Mouse (Mus musculus): ENCODE measurements at regions not wholly inside any gene's neighbourhood (a gene's known extent, or its start where the extent isn't known, plus 50 kb on each side); places are given as distances from the start of the nearest gene placed in this dataset.

DNA sequence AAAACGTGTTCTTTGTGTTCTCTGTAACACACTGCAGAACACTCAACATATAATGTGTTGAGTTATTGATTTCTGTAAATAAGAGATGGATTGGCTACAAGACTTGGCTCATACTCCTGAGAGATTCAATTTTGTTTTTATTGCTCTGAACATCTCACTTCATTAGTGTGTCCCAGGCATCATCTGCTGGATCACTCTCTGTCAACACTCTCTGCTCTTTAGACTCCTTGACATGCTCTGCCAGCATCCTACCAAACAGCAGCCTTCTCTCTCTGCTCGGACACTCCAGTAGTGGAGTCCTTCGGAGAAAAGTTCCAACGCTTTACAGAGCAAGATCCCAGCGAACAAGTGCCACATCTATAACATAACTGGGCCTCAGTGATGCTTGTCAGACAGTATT is 235.1 kb upstream of the Lcorl start:
- no peak for DNase-seq (ENCODE audit: low spot score in 2 of 2)

DNA sequence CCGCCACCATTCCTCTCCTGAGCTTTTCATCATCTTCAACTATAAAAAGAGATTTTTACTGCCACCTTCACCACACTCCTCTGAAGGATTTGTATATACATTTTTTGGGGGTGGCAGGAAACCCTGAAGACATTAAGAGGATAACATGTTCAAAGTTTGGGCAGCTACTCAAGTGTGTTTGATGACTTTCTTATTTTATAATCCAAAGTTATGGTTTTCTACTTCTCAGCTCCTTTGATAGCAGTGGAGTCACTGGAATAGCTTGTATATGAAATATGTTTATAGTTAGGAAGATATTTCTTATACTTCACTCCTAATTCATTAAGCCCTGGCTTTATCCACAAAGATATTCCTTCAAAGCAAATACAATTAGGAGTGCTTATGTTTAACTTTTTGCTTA is 229.5 kb upstream of the Lcorl start:
- no peak for DNase-seq (ENCODE audit: low spot score in 2 of 2)

- DNase-seq (ENCODE audit: low spot score in 2 of 2), result no peak
These were observed 225.9 kb upstream of the Lcorl start for GRCm38 (mm10) chr5:46083293-46083692.

DNA sequence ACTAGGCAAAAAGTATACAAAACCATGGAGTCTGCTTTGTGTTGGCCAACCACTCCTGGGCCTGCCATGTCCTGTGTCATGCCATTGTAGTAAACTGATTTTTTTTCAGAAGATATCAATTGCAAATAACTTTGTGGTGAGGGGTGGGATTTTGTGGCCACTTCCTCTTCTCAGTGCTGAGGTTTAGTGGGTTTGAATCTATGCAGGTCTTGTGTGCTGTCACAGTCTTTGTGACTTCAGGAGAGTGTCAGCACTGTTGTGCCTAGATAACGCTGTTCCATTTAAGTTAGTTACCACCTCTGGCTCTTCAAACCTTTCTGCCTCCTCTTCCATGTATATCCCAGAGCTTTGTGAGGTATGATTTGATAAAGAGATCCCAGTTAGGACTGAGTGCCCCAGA is 216.3 kb upstream of the Lcorl start:
- no peak for DNase-seq (ENCODE audit: low spot score in 2 of 2)

GRCm38 (mm10) chr5:46073136-46073535 is 215.7 kb upstream of the Lcorl start:
- no peak for DNase-seq (ENCODE audit: low spot score in 2 of 2)

DNA sequence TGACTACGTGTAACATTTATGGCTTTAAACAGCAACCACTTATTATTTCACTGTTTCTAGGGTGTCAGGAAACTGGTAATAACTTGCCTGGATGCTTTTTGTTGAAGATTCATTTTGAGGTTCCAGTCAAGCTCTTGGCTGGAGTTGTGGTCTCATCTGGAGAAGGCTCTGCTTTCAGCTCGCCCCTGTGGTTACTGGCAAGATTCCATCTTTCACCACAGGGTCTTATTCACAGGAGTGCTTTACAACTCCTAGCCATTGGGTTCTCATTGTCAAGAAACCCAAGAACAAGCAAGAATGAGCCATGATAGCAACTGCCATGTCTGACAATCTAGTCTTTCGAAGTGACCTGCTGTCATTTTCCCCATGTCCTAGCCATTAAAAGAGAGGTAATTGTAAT is 202.5 kb upstream of the Lcorl start:
- DNase-seq (ENCODE audit: low spot score in 2 of 2), result no peak

GRCm38 (mm10) chr5:46054850-46055249 is 197.4 kb upstream of the Lcorl start:
- DNase-seq (ENCODE audit: low spot score in 2 of 2), result no peak

- DNase-seq (ENCODE audit: low spot score in 2 of 2), result no peak
These were observed 185.4 kb upstream of the Lcorl start for GRCm38 (mm10) chr5:46042684-46043348.

GRCm38 (mm10) chr5:46033008-46033676 is 175.7 kb upstream of the Lcorl start:
- peak in 1 of 2 experiments; percentile 28 for DNase-seq (ENCODE audit: low spot score in 2 of 2)

DNA sequence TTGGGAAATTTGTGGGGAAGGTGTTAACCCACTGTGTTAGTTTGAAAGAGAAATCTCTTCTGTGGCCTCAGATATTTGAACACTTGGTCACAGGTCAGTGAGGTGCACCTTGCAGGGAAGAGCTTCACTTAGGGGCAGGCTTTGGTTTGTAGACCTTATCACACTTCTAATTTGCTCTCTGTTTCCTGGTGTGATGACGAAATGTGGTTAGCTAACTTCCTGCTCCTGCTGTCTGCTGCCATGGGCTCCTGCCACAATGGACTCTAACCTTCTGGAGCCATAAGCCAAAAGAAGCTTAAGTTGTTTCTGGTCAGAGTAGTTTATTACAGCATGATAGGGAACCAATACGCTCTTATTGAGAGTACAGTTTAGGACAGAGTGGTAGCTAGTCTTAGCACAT is 174.8 kb upstream of the Lcorl start:
- DNase-seq (ENCODE audit: low spot score in 2 of 2), result no peak

DNA sequence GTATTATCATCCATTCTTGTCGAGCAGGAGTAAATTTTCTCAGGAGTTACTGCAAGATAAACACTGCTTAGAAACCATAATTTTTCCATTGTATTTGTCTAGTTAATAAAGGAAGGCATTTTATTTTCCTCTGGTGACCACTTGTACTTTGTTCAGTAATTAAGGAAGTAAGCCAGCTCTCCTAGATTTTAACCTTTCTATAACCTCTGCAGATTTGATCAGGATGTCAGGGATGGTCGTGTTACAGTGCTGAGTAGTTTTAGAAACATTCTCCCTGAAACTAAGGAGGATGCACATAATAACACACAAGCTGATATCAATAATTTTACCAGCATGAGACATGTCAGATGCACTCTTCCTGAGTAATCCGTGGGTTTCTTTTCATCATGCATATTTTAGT is 166.7 kb upstream of the Lcorl start:
- DNase-seq (ENCODE audit: low spot score in 2 of 2), result no peak

- no peak for DNase-seq (ENCODE audit: low spot score in 2 of 2)
These were observed 166.0 kb upstream of the Lcorl start for GRCm38 (mm10) chr5:46023456-46023855.

GRCm38 (mm10) chr5:46022047-46022422 is 164.6 kb upstream of the Lcorl start:
- DNase-seq (ENCODE audit: low spot score in 2 of 2), result no peak

DNA sequence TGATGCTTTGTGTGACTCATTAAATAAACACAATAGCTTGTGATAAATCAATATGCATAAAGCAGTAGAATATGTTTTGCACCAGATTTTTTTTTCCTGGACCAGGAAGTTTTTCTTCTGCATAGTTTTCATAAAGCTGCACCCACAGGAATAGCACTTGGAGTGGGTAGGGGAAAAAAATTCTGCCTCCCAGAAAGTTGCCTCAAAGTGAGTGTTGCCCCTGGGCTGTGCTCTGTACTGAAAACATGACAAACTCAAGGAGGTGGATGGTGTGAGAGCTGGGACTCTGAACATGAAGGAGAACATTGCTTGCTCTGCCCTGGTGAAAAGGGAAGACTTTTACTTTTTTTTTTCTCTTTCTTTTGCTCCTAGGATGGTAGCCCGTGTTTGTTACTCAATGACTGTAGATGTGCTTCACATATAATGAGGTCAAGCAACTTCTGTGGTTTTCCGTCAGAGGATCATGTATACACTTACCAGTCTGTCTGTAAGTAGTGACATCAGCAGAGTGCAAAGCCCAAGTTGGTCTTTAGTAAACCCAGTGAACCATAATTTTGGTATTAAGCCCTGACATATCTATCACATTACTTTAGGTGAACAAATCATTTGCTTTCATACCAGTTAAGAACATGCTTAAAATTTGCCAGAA is 164.1 kb upstream of the Lcorl start:
- no peak for DNase-seq (ENCODE audit: low spot score in 2 of 2)

- no peak for DNase-seq (ENCODE audit: low spot score in 2 of 2)
These were observed 162.8 kb upstream of the Lcorl start for GRCm38 (mm10) chr5:46020175-46020574.

- no peak for DNase-seq (ENCODE audit: low spot score in 2 of 2)
These were observed 150.0 kb upstream of the Lcorl start for GRCm38 (mm10) chr5:46007446-46007845.

GRCm38 (mm10) chr5:46006691-46007090 is 149.3 kb upstream of the Lcorl start:
- no peak for DNase-seq (ENCODE audit: low spot score in 2 of 2)

- no peak for DNase-seq (ENCODE audit: low spot score in 2 of 2)
These were observed 148.8 kb upstream of the Lcorl start for GRCm38 (mm10) chr5:46006228-46006627.

DNA sequence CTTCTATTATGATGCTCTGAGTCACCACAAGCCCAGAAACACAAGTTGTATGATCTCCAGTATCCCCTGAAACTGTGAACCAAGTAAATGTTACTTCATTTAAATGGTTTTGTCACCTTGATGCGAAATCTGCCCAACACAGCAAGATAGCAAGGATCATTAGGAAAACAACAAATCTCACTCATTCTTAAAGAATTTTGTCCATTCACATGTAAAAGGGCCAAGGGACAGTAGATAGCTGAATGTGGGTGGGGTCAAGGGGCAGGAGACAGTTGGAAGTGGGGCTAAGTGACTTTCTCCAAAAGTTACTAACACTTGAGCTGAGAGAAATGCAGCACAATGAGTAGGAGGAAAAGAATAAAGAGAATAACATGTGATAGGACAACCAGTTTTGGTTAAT is 148.2 kb upstream of the Lcorl start:
- DNase-seq (ENCODE audit: low spot score in 2 of 2), result no peak

- no peak for DNase-seq (ENCODE audit: low spot score in 2 of 2)
These were observed 144.6 kb upstream of the Lcorl start for GRCm38 (mm10) chr5:46002011-46002410.

DNA sequence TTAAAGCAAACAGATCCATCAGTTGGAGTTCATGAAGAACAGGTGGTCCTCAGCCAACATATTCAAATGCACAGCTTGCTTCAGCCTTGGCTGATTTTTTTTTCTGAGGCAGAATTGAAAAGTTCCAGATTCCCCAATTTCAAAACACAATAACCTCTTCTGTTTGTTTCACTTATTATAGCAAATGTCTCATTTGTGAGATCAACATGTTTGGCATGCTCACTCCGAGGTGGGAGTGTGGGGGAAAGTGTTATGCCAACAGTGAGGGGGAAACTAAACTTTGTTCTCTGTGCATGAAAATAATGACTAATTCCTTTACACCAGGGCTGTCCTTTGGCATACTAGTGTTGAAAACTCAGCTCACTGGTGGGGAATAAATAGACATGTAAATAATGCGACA is 100.4 kb upstream of the Lcorl start:
- DNase-seq (ENCODE audit: low spot score in 2 of 2), result no peak

- DNase-seq (ENCODE audit: low spot score in 2 of 2), result no peak
These were observed 86.6 kb upstream of the Lcorl start for GRCm38 (mm10) chr5:45943970-45944369.

- DNase-seq (ENCODE audit: low spot score in 2 of 2), result no peak
These were observed 75.6 kb upstream of the Lcorl start for GRCm38 (mm10) chr5:45932970-45933369.
